Mouse (Mus musculus) left cerebral cortex, adult 8-10 months (tissue): ENCODE results near the gene Chst5. TPM values are rescaled to one million over a fixed set of nuclear protein-coding genes. Genes with fewer than 3 reads are reported as not detected.
"Not testable (repeated sequence)": the region's sequence is repeated elsewhere in the genome, so short reads cannot be mapped to it uniquely, and the experiment has no call there.

ENCODE experiments used
- DNase-seq, 2 experiments: peaks; one replicate each; pipeline ENCODE4 v3.0.0; 2022; ENCODE audit warnings: low spot score in 2 of 2
- total RNA-seq, 4 experiments: library from RNA; stranded (reverse); gene quantifications; 2 replicates each; pipeline ENCODE4 v1.2.4; 2022

Chst5 gene
- total RNA-seq, 4 experiments from 2014 or later, result 0.30 to 0.80 (median 0.53) TPM

DNA sequence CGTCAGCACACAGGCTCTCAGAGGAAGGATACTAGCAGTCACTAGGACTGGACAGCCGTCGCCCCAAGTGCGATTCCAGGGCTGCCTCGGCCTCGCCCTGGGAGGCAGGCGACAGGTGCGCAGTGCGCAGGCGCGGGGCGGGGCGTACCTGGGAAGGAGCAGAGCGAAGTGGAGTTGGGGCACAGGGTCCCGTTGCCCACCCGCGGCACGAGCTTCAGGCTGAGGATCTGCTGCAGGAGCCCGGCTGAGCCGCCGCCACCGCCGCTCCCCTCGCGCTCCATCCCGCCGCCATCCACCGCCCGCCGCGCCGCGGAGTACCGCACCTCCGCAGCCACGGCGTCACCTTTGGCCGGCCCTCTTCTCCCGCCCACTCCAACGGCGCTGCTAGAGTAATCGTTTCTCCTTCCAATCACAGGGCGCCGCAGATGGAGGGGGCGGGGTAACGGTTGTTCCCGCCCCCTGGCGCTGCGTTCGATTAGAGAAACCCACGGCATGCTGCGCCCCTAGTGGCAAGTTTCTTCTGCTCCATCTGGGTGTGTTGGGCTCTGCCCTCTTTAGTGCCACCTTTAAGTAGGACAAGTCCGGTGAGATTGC is 33.8 kb downstream of the Chst5 start, which contains the start of gene Tmem170:
Tmem170 (minus strand) TSS at position 396 of the 594 bp plus-strand sequence.
- peak; percentile 97 to 98 for DNase-seq

GRCm38 (mm10) chr8:111875758-111876157 is 34.5 kb downstream of the Chst5 start:
- DNase-seq, result no peak

DNA sequence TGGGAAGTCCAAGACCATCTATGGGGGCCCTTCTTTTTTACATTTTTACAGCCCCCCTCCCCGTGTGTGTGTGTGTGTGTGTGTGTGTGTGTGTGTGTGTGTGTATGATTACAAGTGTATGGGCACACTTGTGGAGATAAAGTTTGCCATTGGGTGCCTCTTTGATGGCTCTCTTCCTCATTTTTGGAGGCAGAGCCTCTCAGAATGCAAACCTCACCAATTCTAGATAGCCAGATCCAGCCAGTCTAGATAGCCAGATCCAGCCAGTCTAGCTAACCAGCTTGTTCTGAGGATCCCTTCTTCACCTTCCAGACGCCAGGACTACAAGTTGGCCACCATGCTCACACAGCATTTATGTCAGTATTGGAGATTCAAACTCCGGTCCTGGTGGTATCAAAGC is 39.0 kb downstream of the Chst5 start:
- no peak for DNase-seq

GRCm38 (mm10) chr8:111870379-111870778 is 39.9 kb downstream of the Chst5 start:
- DNase-seq, result no peak

DNA sequence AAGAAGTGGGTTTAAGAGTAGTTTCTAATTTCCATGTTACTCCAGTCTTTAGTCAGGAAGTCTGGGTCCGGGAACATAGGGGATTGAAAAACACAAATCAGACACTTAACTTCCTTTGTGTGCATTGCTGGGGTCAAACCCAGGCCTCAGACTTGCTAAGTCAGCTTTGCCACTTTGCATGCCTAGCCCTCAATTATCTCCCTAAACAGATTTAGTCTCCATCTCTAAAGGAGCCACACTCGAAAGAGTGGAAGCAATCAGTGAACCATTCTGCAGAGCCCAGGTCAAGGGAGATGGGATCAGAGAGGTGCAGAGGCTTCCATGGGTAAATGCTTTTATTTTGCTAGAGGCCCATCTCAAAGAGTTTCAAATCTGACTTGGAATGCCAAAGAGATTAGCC is 41.6 kb downstream of the Chst5 start:
- DNase-seq, result no peak

DNA sequence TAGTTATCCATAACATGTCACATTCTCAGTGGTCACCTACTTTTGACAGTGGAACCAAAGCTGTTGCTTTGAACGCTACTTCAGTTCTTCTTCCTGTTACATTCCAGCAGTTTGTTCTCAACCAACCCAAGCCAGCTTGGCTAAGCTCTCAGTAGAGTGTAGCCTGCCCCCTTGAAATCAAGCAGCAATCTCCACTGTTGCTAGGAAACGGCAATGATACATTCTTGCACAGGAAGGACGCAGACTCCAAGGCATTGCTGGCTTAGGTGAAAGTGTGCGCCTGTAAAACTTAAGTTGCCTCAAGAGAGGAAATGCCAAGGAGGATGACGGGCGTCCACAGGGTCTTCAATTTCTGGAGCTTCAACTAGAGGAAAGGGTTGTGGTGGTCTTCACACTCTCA is 44.4 kb downstream of the Chst5 start:
- DNase-seq, result no peak

DNA sequence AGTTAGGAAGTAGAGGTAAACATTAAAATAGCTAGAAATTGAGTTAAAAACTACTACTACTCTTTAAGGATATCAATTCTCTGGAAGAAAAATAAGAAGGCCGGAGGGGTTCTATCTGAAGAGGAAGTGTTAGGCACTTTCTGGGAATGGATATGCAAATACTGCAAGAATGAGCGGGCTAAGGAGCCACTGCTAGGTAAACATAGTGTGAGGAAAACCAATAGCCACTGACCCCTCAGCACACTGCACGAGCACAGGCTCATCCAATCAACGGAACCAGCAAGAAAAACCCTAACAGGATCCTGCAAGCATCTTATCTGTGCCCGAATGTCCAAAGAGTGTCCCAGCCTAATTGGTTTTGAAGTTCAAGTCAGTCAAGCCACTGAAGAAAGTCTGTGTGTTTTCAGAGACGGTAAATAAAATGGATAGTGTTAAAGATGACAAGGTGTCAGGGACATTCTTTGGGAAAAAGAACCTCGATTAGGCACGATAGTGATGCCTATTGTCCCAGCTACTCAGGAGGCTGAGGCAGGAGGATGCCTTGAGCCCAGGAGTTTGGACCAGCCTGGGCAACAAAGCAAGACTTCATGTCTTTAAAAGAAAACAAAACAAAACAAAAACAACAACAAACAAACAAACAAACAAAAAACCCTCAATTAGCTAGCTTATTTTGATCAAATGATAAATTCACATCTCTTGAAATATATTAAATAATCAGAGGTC is 45.0 kb downstream of the Chst5 start:
- no peak for DNase-seq

DNA sequence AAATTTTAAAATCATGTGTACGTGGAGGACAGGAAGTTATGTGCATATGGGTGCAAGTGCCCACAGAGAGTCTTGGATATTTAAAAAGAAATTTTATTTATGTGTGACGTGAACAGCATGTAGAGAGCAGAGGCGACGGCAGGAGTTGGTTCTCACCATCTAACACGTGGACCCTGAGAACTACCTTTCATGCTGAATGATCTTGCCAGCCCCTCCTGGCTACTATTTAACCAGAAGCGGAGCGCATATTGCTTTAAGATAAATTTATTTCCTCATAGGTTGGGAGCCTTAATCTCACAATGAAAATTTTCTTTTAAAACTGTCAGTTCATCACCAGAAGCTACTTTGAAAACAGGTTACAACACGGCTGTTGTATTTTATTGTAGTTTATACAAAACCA is 45.6 kb downstream of the Chst5 start:
- no peak for DNase-seq

DNA sequence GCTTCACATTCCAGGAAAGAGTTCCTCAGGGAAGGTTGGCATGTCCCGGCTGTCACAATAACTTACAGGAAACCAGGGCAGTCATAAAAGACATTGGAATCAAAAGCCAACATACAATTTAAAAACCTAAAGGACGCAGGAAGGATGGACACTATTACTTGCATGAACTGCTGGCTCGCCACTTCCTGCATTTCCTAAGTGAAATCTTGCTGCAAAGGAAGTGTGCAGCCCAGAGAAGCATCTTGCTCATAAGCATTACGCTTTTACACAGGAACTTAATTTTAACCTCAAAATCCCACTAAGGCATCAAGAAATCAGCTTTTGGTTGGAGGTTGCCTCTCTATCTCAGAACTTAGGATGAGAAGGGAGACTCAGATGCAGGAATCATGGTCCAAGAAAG is 47.0 kb downstream of the Chst5 start:
- no peak for DNase-seq

DNA sequence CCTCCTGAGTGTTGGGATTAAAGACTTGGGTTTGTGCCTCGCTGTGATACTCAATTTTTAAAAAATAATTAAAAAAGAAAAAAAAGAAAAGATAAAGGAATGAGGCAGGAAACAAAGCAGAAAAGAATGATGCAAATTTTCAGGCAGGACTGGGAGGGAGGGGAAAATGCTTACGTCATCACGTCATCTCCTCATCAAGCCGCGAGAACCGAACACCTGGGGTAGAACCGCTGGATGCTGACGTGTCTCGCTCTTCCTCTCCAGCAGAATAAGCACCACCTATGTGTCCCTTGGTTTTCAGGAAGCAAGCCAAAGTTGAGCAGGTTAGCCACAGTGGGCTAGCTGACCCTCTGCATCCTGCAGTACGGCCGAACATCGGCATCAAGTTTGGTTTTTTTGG is 54.3 kb downstream of the Chst5 start:
- DNase-seq, result no peak

GRCm38 (mm10) chr8:111853861-111854501 is 56.3 kb downstream of the Chst5 start, which contains the start of gene Cfdp1:
Gene Cfdp1 (minus strand): TSS chr8:111854291.
- DNase-seq, result peak; percentile 85 to 96

GRCm38 (mm10) chr8:111853219-111853618 is 57.0 kb downstream of the Chst5 start:
- not testable (repeated sequence) for DNase-seq

- DNase-seq, result no peak
Observed at GRCm38 (mm10) chr8:111846746-111847145, 63.5 kb downstream of the Chst5 start.

Other genes with a start within 250 kb of the Chst5 start
- gene Ctrb1, start 219.4 kb downstream of the Chst5 start, total RNA-seq, result not detected
- gene Bcar1, start 166.6 kb downstream of the Chst5 start, total RNA-seq, result 10 to 100 TPM; 49.4 to 54.6 (median 53.5) TPM
- 10 to 100 TPM; 67.7 to 86.2 (median 79.4) TPM for gene Cfdp1, start 56.2 kb downstream of the Chst5 start, total RNA-seq
- 1 to 10 TPM; 3.4 to 4.1 (median 3.6) TPM for gene Tmem170, start 33.7 kb downstream of the Chst5 start, total RNA-seq
- 10 to 100 TPM; 11.6 to 13.2 (median 12.5) TPM for gene Tmem231, start 23.4 kb upstream of the Chst5 start, total RNA-seq
- gene Gabarapl2, start 30.3 kb upstream of the Chst5 start, total RNA-seq, result 100 to 1,000 TPM; 211 to 236 (median 227) TPM
- gene Adat1, start 81.9 kb upstream of the Chst5 start, total RNA-seq, result 1 to 10 TPM; 5.3 to 8.0 (median 5.9) TPM
- gene Kars, start 100.9 kb upstream of the Chst5 start, total RNA-seq, result 10 to 100 TPM; 80.3 to 90.3 (median 84.7) TPM
- gene Terf2ip, start 101.0 kb upstream of the Chst5 start, total RNA-seq, result 10 to 100 TPM; 38.9 to 42.5 (median 40.4) TPM
- under 1 TPM in 1 of 4 experiments, not detected in 3; 0.30 TPM for gene Gm6793, start 104.6 kb upstream of the Chst5 start, total RNA-seq